Mouse (Mus musculus) heart, embryonic 14.5 days (tissue): ENCODE results near the gene Tomm40. TPM values are rescaled to one million over a fixed set of nuclear protein-coding genes. Genes with fewer than 3 reads are reported as not detected.
A peak's percentile ranks its signal among the peaks of the same experiment; 100 is the strongest.

Source experiments
- ATAC-seq: fragments of 200-750 bp; cut with Nextera tagmentation; 2 replicates; pipeline ENCODE4 v1.8.0; 2017; ENCODE audit warnings: low read depth, moderate TSS enrichment; ENCODE audit not compliant: insufficient number of reproducible peaks, insufficient read depth, low FRiP score
- H3K27ac ChIP-seq, 2 experiments: fragments of 200-500 bp in 1 of 2; fragments of 300-500 bp in 1 of 2; sonication (generic) in 1 of 2; replicated peaks in 1 of 2; 2 replicates each; pipeline ENCODE4 v1.5.1; 2012 to 2014; ENCODE audit warnings: low read depth in 2 of 2, low read length in 2 of 2, control low read depth in 1 of 2, mild to moderate bottlenecking in 1 of 2, mixed read lengths in 1 of 2; ENCODE audit not compliant: control insufficient read depth in 1 of 2, insufficient read depth in 1 of 2
- H3K27me3 ChIP-seq: fragments of 300-500 bp; sonication (generic); 2 replicates; pipeline ENCODE4 v1.6.1; 2014; ENCODE audit warnings: mild to moderate bottlenecking, low read length, control low read depth; ENCODE audit not compliant: control insufficient read depth, insufficient read depth
- H3K36me3 ChIP-seq: fragments of 300-500 bp; sonication (generic); 2 replicates; pipeline ENCODE4 v1.6.1; 2014; ENCODE audit warnings: mild to moderate bottlenecking, control low read depth, low read length, mixed read lengths; ENCODE audit not compliant: control insufficient read depth, insufficient read depth
- H3K4me1 ChIP-seq, 2 experiments: fragments of 200-500 bp in 1 of 2; fragments of 300-500 bp in 1 of 2; sonication (generic) in 1 of 2; 2 replicates each; pipeline ENCODE4 v1.6.1; 2012 to 2014; ENCODE audit warnings: low read length in 2 of 2, control low read depth in 1 of 2, mixed read lengths in 1 of 2; ENCODE audit not compliant: control insufficient read depth in 2 of 2, insufficient read depth in 2 of 2
- H3K4me2 ChIP-seq: fragments of 300-500 bp; sonication (generic); 2 replicates; pipeline ENCODE4 v1.6.1; 2014; ENCODE audit warnings: mild to moderate bottlenecking, low read length
- H3K4me3 ChIP-seq, 2 experiments: fragments of 200-500 bp in 1 of 2; fragments of 300-500 bp in 1 of 2; sonication (generic) in 1 of 2; 2 replicates each; pipeline ENCODE4 v1.5.1; 2012 to 2014; ENCODE audit warnings: low read length in 2 of 2, mild to moderate bottlenecking in 2 of 2, control low read depth in 1 of 2, low read depth in 1 of 2, moderate library complexity in 1 of 2; ENCODE audit not compliant: control insufficient read depth in 1 of 2, insufficient read depth in 1 of 2
- H3K9ac ChIP-seq: fragments of 300-500 bp; sonication (generic); 2 replicates; pipeline ENCODE4 v1.6.1; 2014; ENCODE audit warnings: mild to moderate bottlenecking, low read length
- H3K9me3 ChIP-seq: fragments of 300-500 bp; sonication (generic); 2 replicates; pipeline ENCODE4 v1.6.1; 2016; ENCODE audit warnings: low read length, control low read depth; ENCODE audit not compliant: control insufficient read depth
- WGBS: fragments of 180-500 bp; shearing (Covaris S2); extraction: QIAGEN DNeasy Blood & Tissue Kit; methylation state at CpG from one replicate; pipeline ENCODE4 v1.1.7; 2014; 5-methylcytosine and 5-hydroxymethylcytosine counted together
- polyA plus RNA-seq: library from polyadenylated mRNA; unstranded; fragments of >200 nt; fragmentation: Nextera tagmentation; extraction: Ambion mirVana; gene quantifications from 2 replicates; pipeline ENCODE4 v1.2.1, GENCODE M21; 2014

The Tomm40 gene
- polyA plus RNA-seq, 1 experiment from 2014 or later = 130 TPM

DNA sequence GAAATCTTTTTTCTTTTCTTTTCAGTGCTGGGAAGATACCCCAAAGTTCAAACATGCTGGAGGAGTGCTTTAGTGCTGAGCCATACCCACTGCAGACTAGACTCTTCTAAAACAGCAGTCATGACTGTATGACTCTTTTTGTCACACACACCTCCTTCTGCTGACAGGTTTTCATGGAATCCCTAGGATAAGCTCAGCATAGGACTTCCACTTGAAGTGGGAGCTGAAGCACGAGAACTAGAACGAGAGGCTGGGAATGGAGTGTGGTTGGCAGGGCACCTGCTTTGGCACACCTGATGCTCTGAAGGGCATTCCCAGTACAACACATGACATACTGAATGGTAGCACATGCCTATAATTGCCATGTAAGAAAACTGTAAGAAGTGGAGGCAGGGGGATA is 62.6 kb downstream of the Tomm40 start:
- 51% methylated on average over 2 of the region's 2 CpGs for WGBS
- Histone ChIP-seq H3K9me3 (no peaks in the 10 kb centered on the region), H3K36me3 (peaks cover 83% of the 10 kb centered on the region)

More for the DNA sequence above, 62.6 kb downstream of the Tomm40 start:
- Histone ChIP-seq H3K9ac (no peak overlapping the region), H3K4me3 (no peak overlapping the region), H3K27me3 (no peaks in the 10 kb centered on the region), H3K27ac (0 out of 4 replicates have a peak overlapping the region, but pooled peaks of 1 of the 2 experiments have one; percentile 17), H3K4me1 (0 out of 4 replicates have a peak, but pooled peaks cover 0 to 4% of the 10 kb centered on the region in 2 experiments), H3K4me2 (no peak overlapping the region)
- ATAC-seq = no peak

Other genes starting within 250 kb of the Tomm40 start
- 1.4 and 1.7 TPM in 2 replicates for gene Bloc1s3, start 207.1 kb downstream of the Tomm40 start, polyA plus RNA-seq
- 87.3 and 92.9 TPM in 2 replicates for gene Trappc6a, start 207.0 kb downstream of the Tomm40 start, polyA plus RNA-seq
- gene Nkpd1, start 197.6 kb downstream of the Tomm40 start, polyA plus RNA-seq = not detected in 2 replicates
- 2.9 and 5.3 TPM in 2 replicates for gene Ppp1r37, start 152.4 kb downstream of the Tomm40 start, polyA plus RNA-seq
- 0.13 and 0.38 TPM in 2 replicates for gene Zfp296, start 138.2 kb downstream of the Tomm40 start, polyA plus RNA-seq
- 140 and 144 TPM in 2 replicates for gene Gemin7, start 137.8 kb downstream of the Tomm40 start, polyA plus RNA-seq
- 26.6 and 29.2 TPM in 2 replicates for gene Clasrp, start 111.0 kb downstream of the Tomm40 start, polyA plus RNA-seq
- gene Relb, start 86.0 kb downstream of the Tomm40 start, polyA plus RNA-seq = 4.8 and 6.1 TPM in 2 replicates
- gene Clptm1, start 50.4 kb downstream of the Tomm40 start, polyA plus RNA-seq = 87.6 and 98.6 TPM in 2 replicates
- 0.57 and 2.2 TPM in 2 replicates for gene Apoc2, start 37.5 kb downstream of the Tomm40 start, polyA plus RNA-seq
- not detected in 2 replicates for gene Gm44805, start 34.0 kb downstream of the Tomm40 start, polyA plus RNA-seq
- 0.31 TPM in 1 of 2 replicates, not detected in the other for gene Apoc4, start 34.0 kb downstream of the Tomm40 start, polyA plus RNA-seq
- 14.3 and 14.6 TPM in 2 replicates for gene Apoc1, start 22.8 kb downstream of the Tomm40 start, polyA plus RNA-seq
- gene Apoe, start 16.2 kb downstream of the Tomm40 start, polyA plus RNA-seq = 644 and 695 TPM in 2 replicates
- 63.4 and 68.4 TPM in 2 replicates for gene Nectin2, start 35.0 kb upstream of the Tomm40 start, polyA plus RNA-seq
- gene Bcam, start 55.6 kb upstream of the Tomm40 start, polyA plus RNA-seq = 293 and 321 TPM in 2 replicates
- 0.53 TPM in 1 of 2 replicates, not detected in the other for gene Cblc, start 81.4 kb upstream of the Tomm40 start, polyA plus RNA-seq
- 1.7 and 2.0 TPM in 2 replicates for gene Bcl3, start 107.3 kb upstream of the Tomm40 start, polyA plus RNA-seq
- gene Gm19345, start 136.6 kb upstream of the Tomm40 start, polyA plus RNA-seq = not detected in 2 replicates
- gene Ceacam16, start 145.9 kb upstream of the Tomm40 start, polyA plus RNA-seq = not detected in 2 replicates
- gene Ceacam19, start 172.5 kb upstream of the Tomm40 start, polyA plus RNA-seq = not detected in 2 replicates
- gene Pvr, start 205.7 kb upstream of the Tomm40 start, polyA plus RNA-seq = 12.7 and 12.9 TPM in 2 replicates
- gene Igsf23, start 235.3 kb upstream of the Tomm40 start, polyA plus RNA-seq = 1.3 and 1.8 TPM in 2 replicates
- not detected in 2 replicates for gene Ceacam20, start 250.0 kb upstream of the Tomm40 start, polyA plus RNA-seq